Mouse (Mus musculus): Measurements from ENCODE around the gene Syngr2. TPM values are rescaled to one million over a fixed set of nuclear protein-coding genes. Genes with fewer than 3 reads are reported as not detected.
A peak's percentile ranks its signal among the peaks of the same experiment; 100 is the strongest.

Syngr2 gene
- total and polyA plus RNA-seq, 3 experiments, result 189 to 384 TPM; not detected in 1

- Histone ChIP-seq H3K27ac (ENCODE audit: control insufficient read depth, low read depth, low read length) (no peak overlapping the region), H3K4me3 (ENCODE audit: control insufficient read depth in 1 of 2, insufficient read depth in 1 of 2, low read depth in 2 of 2, low read length in 2 of 2) (no peak overlapping the region), H3K27me3 (ENCODE audit: control insufficient read depth in 1 of 2, insufficient read depth in 2 of 2, low read length in 2 of 2) (no peaks in the 10 kb centered on the region), H3K36me3 (ENCODE audit: control insufficient read depth in 1 of 2, insufficient read depth in 2 of 2, low read length in 2 of 2) (no peaks in the 10 kb centered on the region), H3K4me1 (ENCODE audit: control insufficient read depth in 1 of 2, insufficient read depth in 2 of 2, low read length in 2 of 2) (no peaks in the 10 kb centered on the region), H3K9ac (ENCODE audit: control insufficient read depth, low read depth, low read length, poor library complexity, severe bottlenecking) (no peak overlapping the region), H3K79me2 (ENCODE audit: control insufficient read depth, insufficient read depth, low read length, poor library complexity) (no peaks in the 10 kb centered on the region), H3K9me3 (replicated peaks; ENCODE audit: insufficient read depth, low read length) (no peaks in the 10 kb centered on the region)
- TF ChIP-seq MYB (IDR thresholded peaks at IDR 0.05; ENCODE audit: low read depth, low read length), result no peak
- no peak for TF ChIP-seq ELF1 (IDR thresholded peaks at IDR 0.05; ENCODE audit: low read depth, low read length)
- no peak for TF ChIP-seq MXI1 (IDR thresholded peaks at IDR 0.05; ENCODE audit: low read depth, low read length)
- no peak for TF ChIP-seq POLR2AphosphoS2 (IDR thresholded peaks at IDR 0.05; ENCODE audit: low read length)
- TF ChIP-seq ZKSCAN1 (IDR thresholded peaks at IDR 0.05; ENCODE audit: low read depth, low read length), result no peak
- TF ChIP-seq RAD21 (IDR thresholded peaks at IDR 0.05; ENCODE audit: low read depth, low read length), result no peak
- TF ChIP-seq CHD2 (IDR thresholded peaks at IDR 0.05; ENCODE audit: low read length), result no peak
- TF ChIP-seq SMC3 (IDR thresholded peaks at IDR 0.05; ENCODE audit: low read depth, low read length), result no peak
- TF ChIP-seq MEF2A (IDR thresholded peaks at IDR 0.05; ENCODE audit: extremely low read depth, insufficient replicate concordance, low read depth, low read length, poor library complexity, severe bottlenecking), result no peak
- no peak for TF ChIP-seq POLR2AphosphoS5 (IDR thresholded peaks at IDR 0.05; ENCODE audit: borderline replicate concordance, low read depth, low read length)
- no peak for TF ChIP-seq JUND (IDR thresholded peaks at IDR 0.05; ENCODE audit: low read depth, low read length)
- TF ChIP-seq ZC3H11A (IDR thresholded peaks at IDR 0.05; ENCODE audit: low read depth, low read length), result no peak
- TF ChIP-seq EP300 (IDR thresholded peaks at IDR 0.05; ENCODE audit: low read depth in 1 of 2, low read length in 2 of 2), result no peak
- no peak for TF ChIP-seq RCOR1 (IDR thresholded peaks at IDR 0.05; ENCODE audit: low read depth, low read length)
- TF ChIP-seq MAX (IDR thresholded peaks at IDR 0.05; ENCODE audit: low read length), result no peak
- TF ChIP-seq UBTF (IDR thresholded peaks at IDR 0.05; ENCODE audit: borderline replicate concordance, insufficient read depth, low read depth, low read length), result no peak
- no peak for TF ChIP-seq ZMIZ1 (IDR thresholded peaks at IDR 0.05; ENCODE audit: low read depth, low read length)
- no peak for TF ChIP-seq NRF1 (IDR thresholded peaks at IDR 0.05; ENCODE audit: insufficient read depth, low read depth, low read length, poor library complexity, severe bottlenecking)
- DNase-seq (ENCODE audit: low read depth, low spot score), result no peak
Observed at GRCm38 (mm10) chr11:117762246-117762645, 47.2 kb upstream of the Syngr2 start.

GRCm38 (mm10) chr11:117764319-117764718, 45.1 kb upstream of the Syngr2 start:
- no peak overlapping the region for H3K27ac ChIP-seq (ENCODE audit: control insufficient read depth, low read depth, low read length)
- no peak overlapping the region for H3K9ac ChIP-seq (ENCODE audit: control insufficient read depth, low read depth, low read length, poor library complexity, severe bottlenecking)
- H3K9me3 ChIP-seq (replicated peaks; ENCODE audit: insufficient read depth, low read length), result no peaks in the 10 kb centered on the region
- TF ChIP-seq POLR2AphosphoS5 (IDR thresholded peaks at IDR 0.05; ENCODE audit: borderline replicate concordance, low read depth, low read length) (peak; percentile 51; the same call in 1 of the 2 replicates), MEF2A (IDR thresholded peaks at IDR 0.05; ENCODE audit: extremely low read depth, insufficient replicate concordance, low read depth, low read length, poor library complexity, severe bottlenecking) (no peak)
- H3K79me2 ChIP-seq (ENCODE audit: control insufficient read depth, insufficient read depth, low read length, poor library complexity), result no peaks in the 10 kb centered on the region
- H3K4me1 ChIP-seq (ENCODE audit: control insufficient read depth in 1 of 2, insufficient read depth in 2 of 2, low read length in 2 of 2), result no peaks in the 10 kb centered on the region
- H3K4me3 ChIP-seq (ENCODE audit: control insufficient read depth in 1 of 2, insufficient read depth in 1 of 2, low read depth in 2 of 2, low read length in 2 of 2), result no peak overlapping the region
- H3K36me3 ChIP-seq (ENCODE audit: control insufficient read depth in 1 of 2, insufficient read depth in 2 of 2, low read length in 2 of 2), result no peaks in the 10 kb centered on the region
- DNase-seq (ENCODE audit: low read depth, low spot score), result no peak
- H3K27me3 ChIP-seq (ENCODE audit: control insufficient read depth in 1 of 2, insufficient read depth in 2 of 2, low read length in 2 of 2), result no peaks in the 10 kb centered on the region

Measured in MEL (cell line).